In genomic region chr6:145595905-145596304, GRCm38 (mm10) we compare ENCODE assay signal across 30 mouse cellular contexts. TPM values are rescaled to one million over a fixed set of nuclear protein-coding genes. Genes with fewer than 3 reads are reported as not detected.
DNase-seq lines count a peak whose midpoint lies in the region; ATAC-seq and TF ChIP-seq lines count a peak whose summit lies in the region.
"Had no signal": no experiment of that assay in that cellular context is flagged by ENCODE, and none has a peak within 500 bp of the region (broad histone marks: within the 10 kb centered on the region; RNA-seq: fewer than 3 reads in every experiment).

No protein-coding gene starts in this region.

- H3K4me1 ChIP-seq in embryonic facial prominence, embryonic 14.5 days (ENCODE audit: control insufficient read depth, insufficient read depth, low read length), result peaks cover 26% of the 10 kb centered on the region
- H3K4me1 ChIP-seq in embryonic facial prominence, embryonic 10.5 days, result peaks cover 25% of the 10 kb centered on the region
- no peaks in the 10 kb centered on the region; the same call in 1 of the 2 replicates for H3K4me1 ChIP-seq in liver, embryonic 16.5 days (ENCODE audit: control insufficient read depth, low read depth, low read length)
- peaks cover 19% of the 10 kb centered on the region for H3K4me1 ChIP-seq in liver, postnatal 0 days (ENCODE audit: insufficient read depth)
- H3K4me1 ChIP-seq in forebrain, embryonic 15.5 days, result peaks cover 31% of the 10 kb centered on the region

- no peak overlapping the region for H3K27ac ChIP-seq in embryonic facial prominence, embryonic 14.5 days (replicated peaks; ENCODE audit: low read depth, low read length)
- H3K27ac ChIP-seq in embryonic facial prominence, embryonic 10.5 days (replicated peaks), result no peak overlapping the region
- H3K27ac ChIP-seq in liver, embryonic 16.5 days (ENCODE audit: low read length), result no peak overlapping the region
- no peak overlapping the region for H3K27ac ChIP-seq in liver, postnatal 0 days (ENCODE audit: low read depth)
- no peak overlapping the region for H3K27ac ChIP-seq in forebrain, embryonic 15.5 days (replicated peaks)
- H3K27ac ChIP-seq: gastrocnemius, adult 2 months; hindbrain, embryonic 13.5 days; kidney, embryonic 15.5 days; left cerebral cortex, adult 2 months; liver, embryonic 12.5 days had no signal

- DNase-seq in embryonic facial prominence, embryonic 14.5 days (ENCODE audit: low spot score), result peak; percentile 64
- DNase-seq in embryonic facial prominence, embryonic 10.5 days (ENCODE audit: low spot score), result no peak
- DNase-seq in liver, postnatal 0 days, result no peak
- peak; percentile 68 for DNase-seq in urinary bladder, postnatal 14 days (ENCODE audit: low spot score)
- no peak for DNase-seq in urinary bladder, postnatal 4 days (ENCODE audit: low spot score in 2 of 2)
- peak; percentile 47 to 48 for DNase-seq in urinary bladder, postnatal 36 days (ENCODE audit: low spot score in 2 of 2)
- DNase-seq: adrenal gland, adult 8-10 months; cerebellum, adult 8-10 months; cerebellum, postnatal 25 days; gastrocnemius, adult 2 months; gastrocnemius, postnatal 36 days; heart, postnatal 4 days; kidney, adult 11 months; kidney, postnatal 25 days; midbrain, embryonic 14.5 days; thymus, adult 18-20 months; thymus, postnatal 36 days had no signal

- no peak overlapping the region for H3K9ac ChIP-seq in embryonic facial prominence, embryonic 14.5 days (ENCODE audit: low read depth, low read length)
- H3K9ac ChIP-seq in liver, embryonic 16.5 days (ENCODE audit: low read depth, low read length), result no peak overlapping the region
- H3K9ac ChIP-seq in liver, postnatal 0 days (replicated peaks), result no peak overlapping the region
- no peak overlapping the region for H3K9ac ChIP-seq in forebrain, embryonic 15.5 days (replicated peaks)
- H3K9ac ChIP-seq: hindbrain, embryonic 13.5 days; kidney, embryonic 15.5 days; liver, embryonic 12.5 days had no signal

- H3K4me3 ChIP-seq in embryonic facial prominence, embryonic 14.5 days (ENCODE audit: low read depth, low read length), result no peak overlapping the region
- no peak overlapping the region for H3K4me3 ChIP-seq in embryonic facial prominence, embryonic 10.5 days
- H3K4me3 ChIP-seq in liver, embryonic 16.5 days (ENCODE audit: low read depth, low read length), result no peak overlapping the region
- H3K4me3 ChIP-seq in liver, postnatal 0 days (ENCODE audit: low read depth, low read length), result no peak overlapping the region
- no peak overlapping the region for H3K4me3 ChIP-seq in forebrain, embryonic 15.5 days
- H3K4me3 ChIP-seq: gastrocnemius, adult 2 months; hindbrain, embryonic 13.5 days; kidney, embryonic 15.5 days; left cerebral cortex, adult 2 months; liver, embryonic 12.5 days had no signal

- H3K4me2 ChIP-seq in embryonic facial prominence, embryonic 14.5 days (ENCODE audit: low read depth, low read length), result no peak overlapping the region
- H3K4me2 ChIP-seq in liver, embryonic 16.5 days (ENCODE audit: low read depth, low read length), result no peak overlapping the region
- no peak overlapping the region for H3K4me2 ChIP-seq in liver, postnatal 0 days (ENCODE audit: low read depth, low read length)
- H3K4me2 ChIP-seq in forebrain, embryonic 15.5 days (replicated peaks), result no peak overlapping the region
- H3K4me2 ChIP-seq: hindbrain, embryonic 13.5 days; kidney, embryonic 15.5 days; liver, embryonic 12.5 days had no signal

- H3K27me3 ChIP-seq in embryonic facial prominence, embryonic 14.5 days (replicated peaks; ENCODE audit: control insufficient read depth, insufficient read depth, low read length), result no peaks in the 10 kb centered on the region
- H3K27me3 ChIP-seq in embryonic facial prominence, embryonic 10.5 days (replicated peaks; ENCODE audit: low read depth, poor library complexity, severe bottlenecking), result no peaks in the 10 kb centered on the region
- H3K27me3 ChIP-seq in liver, embryonic 16.5 days (ENCODE audit: control insufficient read depth, insufficient read depth, low read depth, low read length), result no peaks in the 10 kb centered on the region
- no peaks in the 10 kb centered on the region for H3K27me3 ChIP-seq in liver, postnatal 0 days (ENCODE audit: insufficient read depth, low read length)
- no peaks in the 10 kb centered on the region for H3K27me3 ChIP-seq in forebrain, embryonic 15.5 days
- H3K27me3 ChIP-seq: CH12.LX; hindbrain, embryonic 13.5 days; kidney, embryonic 15.5 days; liver, embryonic 12.5 days had no signal

- no peak for TF ChIP-seq EP300 in liver, postnatal 0 days (IDR thresholded peaks at IDR 0.05; ENCODE audit: low read depth)

- no peaks in the 10 kb centered on the region for H3K9me3 ChIP-seq in embryonic facial prominence, embryonic 14.5 days (ENCODE audit: control insufficient read depth, low read length)
- H3K9me3 ChIP-seq in embryonic facial prominence, embryonic 10.5 days, result no peaks in the 10 kb centered on the region
- H3K9me3 ChIP-seq in liver, embryonic 16.5 days (replicated peaks; ENCODE audit: control insufficient read depth, low read length), result no peaks in the 10 kb centered on the region
- no peaks in the 10 kb centered on the region for H3K9me3 ChIP-seq in liver, postnatal 0 days (ENCODE audit: low read length)
- no peaks in the 10 kb centered on the region for H3K9me3 ChIP-seq in forebrain, embryonic 15.5 days
- H3K9me3 ChIP-seq: hindbrain, embryonic 13.5 days; kidney, embryonic 15.5 days; liver, embryonic 12.5 days had no signal

- H3K36me3 ChIP-seq in embryonic facial prominence, embryonic 14.5 days (ENCODE audit: control insufficient read depth, insufficient read depth, low read length), result no peaks in the 10 kb centered on the region
- H3K36me3 ChIP-seq in embryonic facial prominence, embryonic 10.5 days (replicated peaks), result no peaks in the 10 kb centered on the region
- H3K36me3 ChIP-seq in liver, embryonic 16.5 days (ENCODE audit: control insufficient read depth, insufficient read depth), result no peaks in the 10 kb centered on the region
- no peaks in the 10 kb centered on the region for H3K36me3 ChIP-seq in liver, postnatal 0 days (replicated peaks; ENCODE audit: insufficient read depth, low read length)
- no peaks in the 10 kb centered on the region for H3K36me3 ChIP-seq in forebrain, embryonic 15.5 days
- H3K36me3 ChIP-seq: hindbrain, embryonic 13.5 days; kidney, embryonic 15.5 days; liver, embryonic 12.5 days had no signal

- ATAC-seq in embryonic facial prominence, embryonic 14.5 days (ENCODE audit: low read depth), result 0 out of 2 replicates have a peak, but pooled peaks have one; percentile 34
- peak; percentile 19; the same call in 1 of the 2 replicates for ATAC-seq in liver, embryonic 16.5 days (ENCODE audit: low read depth)
- no peak for ATAC-seq in liver, postnatal 0 days
- ATAC-seq in forebrain, embryonic 15.5 days (replicated peaks), result no peak
- ATAC-seq: forebrain, embryonic 14.5 days; liver, embryonic 12.5 days; lung, postnatal 0 days had no signal

- TF ChIP-seq CTCF in liver, postnatal 0 days (IDR thresholded peaks at IDR 0.05; ENCODE audit: low read depth), result no peak

- WGBS in embryonic facial prominence, embryonic 14.5 days, result 64% methylated on average over 4 of the region's 4 CpGs
- WGBS in embryonic facial prominence, embryonic 10.5 days, result 86% methylated on average over 4 of the region's 4 CpGs
- whole genome bisulfite sequencing in liver, embryonic 16.5 days (ENCODE audit: insufficient replicate concordance), result 55% methylated on average over 4 of the region's 4 CpGs
- whole genome bisulfite sequencing in liver, postnatal 0 days (ENCODE audit: insufficient replicate concordance), result 62% methylated on average over 4 of the region's 4 CpGs
- 87% methylated on average over 4 of the region's 4 CpGs for WGBS in forebrain, embryonic 15.5 days

RNA-seq across cellular contexts. Expression of gene Lmntd1, which starts 18.2 kb away (rescaled TPM):
- polyA plus RNA-seq in embryonic facial prominence, embryonic 14.5 days (2014; fragmentation: Nextera tagmentation; extraction: Ambion mirVana), result 1.3 TPM in 2 replicates
- 0.15 TPM in 1 of 2 replicates, not detected in the other for polyA plus RNA-seq in embryonic facial prominence, embryonic 10.5 days (2016; fragmentation: Nextera tagmentation; extraction: Ambion mirVana)
- 0.12 TPM in 1 of 2 replicates, not detected in the other for polyA plus RNA-seq in liver, embryonic 16.5 days (2015; fragmentation: Nextera tagmentation; extraction: Ambion mirVana)
- polyA plus RNA-seq in liver, postnatal 0 days (2015; fragmentation: Nextera tagmentation; extraction: Ambion mirVana), result not detected in 2 replicates
- polyA plus RNA-seq in forebrain, embryonic 15.5 days (2015; fragmentation: Nextera tagmentation; extraction: Ambion mirVana), result 0.50 and 0.83 TPM in 2 replicates
- polyA plus RNA-seq: C2C12; liver, embryonic 12.5 days had no signal

RNA-seq across cellular contexts. Expression of gene Tuba3b, which starts 19.7 kb away (rescaled TPM):
- polyA plus RNA-seq in embryonic facial prominence, embryonic 14.5 days (2014; fragmentation: Nextera tagmentation; extraction: Ambion mirVana), result not detected in 2 replicates
- polyA plus RNA-seq in embryonic facial prominence, embryonic 10.5 days (2016; fragmentation: Nextera tagmentation; extraction: Ambion mirVana), result not detected in 2 replicates
- not detected in 2 replicates for polyA plus RNA-seq in liver, embryonic 16.5 days (2015; fragmentation: Nextera tagmentation; extraction: Ambion mirVana)
- not detected in 2 replicates for polyA plus RNA-seq in liver, postnatal 0 days (2015; fragmentation: Nextera tagmentation; extraction: Ambion mirVana)
- polyA plus RNA-seq in forebrain, embryonic 15.5 days (2015; fragmentation: Nextera tagmentation; extraction: Ambion mirVana), result not detected in 2 replicates
- polyA plus RNA-seq: embryonic facial prominence, embryonic 11.5 days; forebrain, embryonic 14.5 days; hindbrain, embryonic 13.5 days; kidney, embryonic 15.5 days; limb, embryonic 14.5 days; liver, embryonic 12.5 days; lung, postnatal 0 days; midbrain, embryonic 14.5 days; neural tube, embryonic 14.5 days had no signal

Comparison
In these comparisons a context has a peak if more than half of its experiments do, and no peak if none do; other contexts are left out.
1. ATAC-seq: peak in embryonic facial prominence, embryonic 14.5 days (single experiment) and liver, embryonic 16.5 days (single experiment); none in liver, postnatal 0 days (single experiment) and forebrain, embryonic 15.5 days (single experiment).
2. DNase-seq: peak in embryonic facial prominence, embryonic 14.5 days (single experiment), urinary bladder, postnatal 14 days (single experiment) and urinary bladder, postnatal 36 days (2 of 2); none in embryonic facial prominence, embryonic 10.5 days (single experiment), liver, postnatal 0 days (single experiment) and urinary bladder, postnatal 4 days (0 of 2).